16 mouse cellular contexts compared by ENCODE assay signal in the genomic region with DNA sequence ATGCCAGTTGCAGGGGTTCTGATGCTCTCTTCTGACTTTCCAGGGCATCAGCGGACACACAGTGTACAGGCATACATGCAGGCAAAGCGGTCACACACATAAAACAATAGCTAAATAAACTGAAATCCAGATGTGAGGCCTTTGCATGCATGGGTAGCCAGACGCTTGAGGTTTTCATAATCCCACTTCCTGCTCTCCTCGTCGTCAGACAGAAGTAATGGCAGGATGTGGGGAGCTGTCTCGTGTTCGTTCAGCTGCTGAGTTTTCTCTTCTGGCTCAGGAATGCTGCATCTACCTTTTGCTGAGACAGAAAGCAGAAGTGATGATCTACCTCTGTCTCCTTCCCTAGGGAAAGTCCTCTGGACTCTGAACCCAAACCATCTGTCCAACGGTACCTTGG. TPM values are rescaled to one million over a fixed set of nuclear protein-coding genes. Genes with fewer than 3 reads are reported as not detected.
DNase-seq lines count a peak whose midpoint lies in the region; ATAC-seq lines count a peak whose summit lies in the region.
"Had no signal": no experiment of that assay in that cellular context is flagged by ENCODE, and none has a peak within 500 bp of the region (broad histone marks: within the 10 kb centered on the region; RNA-seq: fewer than 3 reads in every experiment).

No protein-coding gene starts in this region.

- H3K27ac ChIP-seq in embryonic facial prominence, embryonic 12.5 days: 0 out of 2 replicates have a peak overlapping the region, but pooled peaks have one; percentile 30
- no peak overlapping the region; the same call in 1 of the 2 replicates for H3K27ac ChIP-seq in embryonic facial prominence, embryonic 10.5 days (replicated peaks)
- peak overlapping the region; percentile 6; the same call in 1 of the 2 replicates for H3K27ac ChIP-seq in embryonic facial prominence, embryonic 14.5 days (replicated peaks; ENCODE audit: low read depth, low read length)
- no peak overlapping the region for H3K27ac ChIP-seq in hindbrain, embryonic 16.5 days (ENCODE audit: low read depth, low read length)
- no peak overlapping the region for H3K27ac ChIP-seq in forebrain, embryonic 16.5 days (ENCODE audit: low read length)
- H3K27ac ChIP-seq: forebrain, embryonic 13.5 days; heart, embryonic 13.5 days; liver, embryonic 13.5 days had no signal

- no peaks in the 10 kb centered on the region for H3K9me3 ChIP-seq in embryonic facial prominence, embryonic 12.5 days
- no peaks in the 10 kb centered on the region for H3K9me3 ChIP-seq in embryonic facial prominence, embryonic 10.5 days
- H3K9me3 ChIP-seq in embryonic facial prominence, embryonic 14.5 days (ENCODE audit: control insufficient read depth, low read length): no peaks in the 10 kb centered on the region
- H3K9me3 ChIP-seq in hindbrain, embryonic 16.5 days (ENCODE audit: control insufficient read depth, low read length): no peaks in the 10 kb centered on the region
- no peaks in the 10 kb centered on the region for H3K9me3 ChIP-seq in forebrain, embryonic 16.5 days (ENCODE audit: control insufficient read depth, low read length)
- H3K9me3 ChIP-seq: forebrain, embryonic 13.5 days; heart, embryonic 13.5 days; liver, embryonic 13.5 days had no signal

- ATAC-seq in embryonic facial prominence, embryonic 12.5 days (ENCODE audit: insufficient number of reproducible peaks, insufficient read depth, low FRiP score, low TSS enrichment): no peak
- 0 out of 2 replicates have a peak, but pooled peaks have one; percentile 39 for ATAC-seq in embryonic facial prominence, embryonic 14.5 days (ENCODE audit: low read depth)
- no peak for ATAC-seq in hindbrain, embryonic 16.5 days
- no peak for ATAC-seq in forebrain, embryonic 16.5 days
- ATAC-seq: forebrain, embryonic 13.5 days had no signal

- H3K4me3 ChIP-seq in embryonic facial prominence, embryonic 12.5 days: no peak overlapping the region
- no peak overlapping the region for H3K4me3 ChIP-seq in embryonic facial prominence, embryonic 10.5 days
- H3K4me3 ChIP-seq in embryonic facial prominence, embryonic 14.5 days (ENCODE audit: low read depth, low read length): no peak overlapping the region
- no peak overlapping the region for H3K4me3 ChIP-seq in hindbrain, embryonic 16.5 days (ENCODE audit: low read length)
- H3K4me3 ChIP-seq in forebrain, embryonic 16.5 days (replicated peaks; ENCODE audit: low read length): no peak overlapping the region
- H3K4me3 ChIP-seq: forebrain, embryonic 13.5 days; heart, embryonic 13.5 days; liver, embryonic 13.5 days had no signal

- peaks cover 18% of the 10 kb centered on the region for H3K36me3 ChIP-seq in embryonic facial prominence, embryonic 12.5 days
- H3K36me3 ChIP-seq in embryonic facial prominence, embryonic 10.5 days (replicated peaks): peaks cover 12% of the 10 kb centered on the region
- peaks cover 26% of the 10 kb centered on the region for H3K36me3 ChIP-seq in embryonic facial prominence, embryonic 14.5 days (ENCODE audit: control insufficient read depth, insufficient read depth, low read length)
- peaks cover 15% of the 10 kb centered on the region for H3K36me3 ChIP-seq in hindbrain, embryonic 16.5 days (ENCODE audit: control insufficient read depth, insufficient read depth, low read length)
- peaks cover 10% of the 10 kb centered on the region for H3K36me3 ChIP-seq in forebrain, embryonic 16.5 days (ENCODE audit: control insufficient read depth, insufficient read depth)

- no peak overlapping the region for H3K4me2 ChIP-seq in embryonic facial prominence, embryonic 12.5 days (replicated peaks)
- no peak overlapping the region for H3K4me2 ChIP-seq in embryonic facial prominence, embryonic 14.5 days (ENCODE audit: low read depth, low read length)
- no peak overlapping the region for H3K4me2 ChIP-seq in hindbrain, embryonic 16.5 days (ENCODE audit: low read length)
- no peak overlapping the region for H3K4me2 ChIP-seq in forebrain, embryonic 16.5 days (ENCODE audit: low read length)
- H3K4me2 ChIP-seq: forebrain, embryonic 13.5 days; heart, embryonic 13.5 days; liver, embryonic 13.5 days had no signal

- 60% methylated on average over 8 of the region's 8 CpGs for WGBS in embryonic facial prominence, embryonic 12.5 days
- WGBS in embryonic facial prominence, embryonic 10.5 days: 73% methylated on average over 8 of the region's 8 CpGs
- whole genome bisulfite sequencing in embryonic facial prominence, embryonic 14.5 days: 39% methylated on average over 8 of the region's 8 CpGs
- 80% methylated on average over 8 of the region's 8 CpGs for WGBS in hindbrain, embryonic 16.5 days
- WGBS in forebrain, embryonic 16.5 days: 90% methylated on average over 8 of the region's 8 CpGs

- DNase-seq in embryonic facial prominence, embryonic 10.5 days (ENCODE audit: low spot score): no peak
- DNase-seq in 3T3-L1 (ENCODE audit: low read depth, low spot score): peak; percentile 37
- DNase-seq in embryonic facial prominence, embryonic 14.5 days (ENCODE audit: low spot score): peak; percentile 47
- DNase-seq in natural killer cell, adult 2 months (ENCODE audit: low spot score in 2 of 2): peak; percentile 16 to 41
- DNase-seq in frontal cortex, postnatal 25 days (ENCODE audit: low spot score in 2 of 2): no peak
- DNase-seq: cerebellum, adult 9-10 months; gastrocnemius, postnatal 14 days; kidney, postnatal 4 days; liver, embryonic 13.5 days; lung, postnatal 36 days; right cerebral cortex, adult 18-20 months had no signal

- H3K9ac ChIP-seq in embryonic facial prominence, embryonic 12.5 days: no peak overlapping the region
- H3K9ac ChIP-seq in embryonic facial prominence, embryonic 14.5 days (ENCODE audit: low read depth, low read length): no peak overlapping the region
- H3K9ac ChIP-seq in hindbrain, embryonic 16.5 days (ENCODE audit: low read depth, low read length): no peak overlapping the region
- H3K9ac ChIP-seq in forebrain, embryonic 16.5 days (replicated peaks; ENCODE audit: low read depth, low read length): no peak overlapping the region
- H3K9ac ChIP-seq: forebrain, embryonic 13.5 days; heart, embryonic 13.5 days; liver, embryonic 13.5 days had no signal

- peaks cover 6% of the 10 kb centered on the region; the same call in 1 of the 2 replicates for H3K4me1 ChIP-seq in embryonic facial prominence, embryonic 12.5 days
- H3K4me1 ChIP-seq in embryonic facial prominence, embryonic 10.5 days: no peaks in the 10 kb centered on the region; the same call in 1 of the 2 replicates
- no peaks in the 10 kb centered on the region for H3K4me1 ChIP-seq in embryonic facial prominence, embryonic 14.5 days (ENCODE audit: control insufficient read depth, insufficient read depth, low read length)
- 0 out of 2 replicates have a peak, but pooled peaks cover under 1% of the 10 kb centered on the region for H3K4me1 ChIP-seq in hindbrain, embryonic 16.5 days (ENCODE audit: control insufficient read depth, insufficient read depth, low read depth, low read length)
- H3K4me1 ChIP-seq in forebrain, embryonic 16.5 days (replicated peaks; ENCODE audit: control insufficient read depth, insufficient read depth, low read length): peaks cover 2% of the 10 kb centered on the region; the same call in 1 of the 2 replicates
- H3K4me1 ChIP-seq: forebrain, embryonic 13.5 days had no signal

- no peaks in the 10 kb centered on the region for H3K27me3 ChIP-seq in embryonic facial prominence, embryonic 12.5 days
- H3K27me3 ChIP-seq in embryonic facial prominence, embryonic 10.5 days (replicated peaks; ENCODE audit: low read depth, poor library complexity, severe bottlenecking): no peaks in the 10 kb centered on the region
- H3K27me3 ChIP-seq in embryonic facial prominence, embryonic 14.5 days (replicated peaks; ENCODE audit: control insufficient read depth, insufficient read depth, low read length): no peaks in the 10 kb centered on the region
- H3K27me3 ChIP-seq in hindbrain, embryonic 16.5 days (replicated peaks; ENCODE audit: control insufficient read depth, insufficient read depth, low read length): no peaks in the 10 kb centered on the region
- no peaks in the 10 kb centered on the region for H3K27me3 ChIP-seq in forebrain, embryonic 16.5 days (replicated peaks; ENCODE audit: control insufficient read depth, insufficient read depth, low read length)
- H3K27me3 ChIP-seq: forebrain, embryonic 13.5 days; liver, embryonic 13.5 days had no signal

RNA-seq across cellular contexts. Expression of gene Hebp1, which starts 20.5 kb away (rescaled TPM):
- polyA plus RNA-seq in embryonic facial prominence, embryonic 12.5 days (2016; fragmentation: Nextera tagmentation; extraction: Ambion mirVana): 6.8 and 7.3 TPM in 2 replicates
- 4.1 and 5.2 TPM in 2 replicates for polyA plus RNA-seq in embryonic facial prominence, embryonic 10.5 days (2016; fragmentation: Nextera tagmentation; extraction: Ambion mirVana)
- polyA plus RNA-seq in embryonic facial prominence, embryonic 14.5 days (2014; fragmentation: Nextera tagmentation; extraction: Ambion mirVana): 7.4 and 12.2 TPM in 2 replicates
- polyA plus RNA-seq in hindbrain, embryonic 16.5 days (2015; fragmentation: Nextera tagmentation; extraction: Ambion mirVana): 5.9 and 9.4 TPM in 2 replicates
- polyA plus RNA-seq in forebrain, embryonic 16.5 days (2015; fragmentation: Nextera tagmentation; extraction: Ambion mirVana): 2.7 and 4.8 TPM in 2 replicates

RNA-seq across cellular contexts. Expression of gene Fam234b, which starts 20.6 kb away (rescaled TPM):
- 26.4 and 28.7 TPM in 2 replicates for polyA plus RNA-seq in embryonic facial prominence, embryonic 12.5 days (2016; fragmentation: Nextera tagmentation; extraction: Ambion mirVana)
- polyA plus RNA-seq in embryonic facial prominence, embryonic 10.5 days (2016; fragmentation: Nextera tagmentation; extraction: Ambion mirVana): 18.4 and 20.1 TPM in 2 replicates
- polyA plus RNA-seq in embryonic facial prominence, embryonic 14.5 days (2014; fragmentation: Nextera tagmentation; extraction: Ambion mirVana): 21.0 and 23.7 TPM in 2 replicates
- polyA plus RNA-seq in hindbrain, embryonic 16.5 days (2015; fragmentation: Nextera tagmentation; extraction: Ambion mirVana): 110 and 120 TPM in 2 replicates
- 93.7 and 103 TPM in 2 replicates for polyA plus RNA-seq in forebrain, embryonic 16.5 days (2015; fragmentation: Nextera tagmentation; extraction: Ambion mirVana)

RNA-seq across cellular contexts. Expression of gene Gsg1, which starts 35.8 kb away (rescaled TPM):
- 0.45 TPM in 1 of 2 replicates, not detected in the other for polyA plus RNA-seq in embryonic facial prominence, embryonic 12.5 days (2016; fragmentation: Nextera tagmentation; extraction: Ambion mirVana)
- polyA plus RNA-seq in embryonic facial prominence, embryonic 10.5 days (2016; fragmentation: Nextera tagmentation; extraction: Ambion mirVana): 0.29 and 0.55 TPM in 2 replicates
- polyA plus RNA-seq in embryonic facial prominence, embryonic 14.5 days (2014; fragmentation: Nextera tagmentation; extraction: Ambion mirVana): 0.93 and 1.3 TPM in 2 replicates
- polyA plus RNA-seq in hindbrain, embryonic 16.5 days (2015; fragmentation: Nextera tagmentation; extraction: Ambion mirVana): 0.13 and 0.17 TPM in 2 replicates
- 0.32 TPM in 1 of 2 replicates, not detected in the other for polyA plus RNA-seq in forebrain, embryonic 16.5 days (2015; fragmentation: Nextera tagmentation; extraction: Ambion mirVana)

Comparison
In these comparisons a context has a peak if more than half of its experiments do, and no peak if none do; other contexts are left out.
1. H3K27ac ChIP-seq: peak in embryonic facial prominence, embryonic 12.5 days (single experiment) and embryonic facial prominence, embryonic 14.5 days (single experiment); none in embryonic facial prominence, embryonic 10.5 days (single experiment), hindbrain, embryonic 16.5 days (single experiment) and forebrain, embryonic 16.5 days (single experiment).
2. DNase-seq: peak in 3T3-L1 (single experiment), embryonic facial prominence, embryonic 14.5 days (single experiment) and natural killer cell, adult 2 months (2 of 2); none in embryonic facial prominence, embryonic 10.5 days (single experiment) and frontal cortex, postnatal 25 days (0 of 2).